Mouse (Mus musculus) B cell, adult 2 months (primary cell): Measurements from ENCODE around the gene Depdc7.

Source experiments
- DNase-seq, 2 experiments: peaks; one replicate each; pipeline ENCODE4 v3.0.0; 2022

The Depdc7 gene

DNA sequence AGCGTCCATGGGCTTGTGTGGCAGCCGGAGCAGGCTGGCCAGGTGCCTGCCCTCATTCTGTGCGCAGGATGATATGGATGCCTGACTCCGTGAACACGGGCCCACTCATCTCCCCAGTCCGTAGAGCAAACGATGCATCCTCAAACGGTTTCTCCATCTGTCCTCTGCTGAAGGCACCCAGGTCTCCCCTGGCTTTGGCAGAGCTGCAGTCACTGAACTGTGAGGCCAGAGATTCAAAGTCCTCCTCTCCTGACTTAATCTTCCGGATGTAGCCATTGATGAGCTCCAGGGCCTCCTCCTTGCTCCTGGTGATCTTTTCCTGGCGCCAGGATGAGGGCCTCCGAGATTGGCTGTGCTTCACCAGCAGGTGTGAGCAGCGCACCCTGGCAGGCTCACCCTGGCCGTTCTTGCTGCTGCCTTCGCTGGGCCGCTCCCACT, 28.4 kb downstream of the Depdc7 start:
- no peak for DNase-seq

DNA sequence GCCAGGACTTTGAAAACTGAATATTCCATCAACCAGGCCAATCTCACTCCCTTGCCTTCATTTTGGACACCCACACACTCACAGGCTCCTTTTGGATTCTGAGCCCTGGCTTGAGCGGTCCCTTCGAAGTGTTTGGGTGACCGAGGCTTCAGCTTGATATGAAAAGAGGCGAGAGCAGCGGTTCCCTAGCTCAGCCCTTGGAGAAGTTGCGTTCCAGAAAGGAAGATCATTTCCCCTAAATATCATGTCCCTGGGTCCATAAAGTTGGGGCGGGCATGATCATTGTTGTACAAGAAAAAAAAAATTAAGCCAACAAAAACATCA, 30.2 kb downstream of the Depdc7 start:
- no peak for DNase-seq

DNA sequence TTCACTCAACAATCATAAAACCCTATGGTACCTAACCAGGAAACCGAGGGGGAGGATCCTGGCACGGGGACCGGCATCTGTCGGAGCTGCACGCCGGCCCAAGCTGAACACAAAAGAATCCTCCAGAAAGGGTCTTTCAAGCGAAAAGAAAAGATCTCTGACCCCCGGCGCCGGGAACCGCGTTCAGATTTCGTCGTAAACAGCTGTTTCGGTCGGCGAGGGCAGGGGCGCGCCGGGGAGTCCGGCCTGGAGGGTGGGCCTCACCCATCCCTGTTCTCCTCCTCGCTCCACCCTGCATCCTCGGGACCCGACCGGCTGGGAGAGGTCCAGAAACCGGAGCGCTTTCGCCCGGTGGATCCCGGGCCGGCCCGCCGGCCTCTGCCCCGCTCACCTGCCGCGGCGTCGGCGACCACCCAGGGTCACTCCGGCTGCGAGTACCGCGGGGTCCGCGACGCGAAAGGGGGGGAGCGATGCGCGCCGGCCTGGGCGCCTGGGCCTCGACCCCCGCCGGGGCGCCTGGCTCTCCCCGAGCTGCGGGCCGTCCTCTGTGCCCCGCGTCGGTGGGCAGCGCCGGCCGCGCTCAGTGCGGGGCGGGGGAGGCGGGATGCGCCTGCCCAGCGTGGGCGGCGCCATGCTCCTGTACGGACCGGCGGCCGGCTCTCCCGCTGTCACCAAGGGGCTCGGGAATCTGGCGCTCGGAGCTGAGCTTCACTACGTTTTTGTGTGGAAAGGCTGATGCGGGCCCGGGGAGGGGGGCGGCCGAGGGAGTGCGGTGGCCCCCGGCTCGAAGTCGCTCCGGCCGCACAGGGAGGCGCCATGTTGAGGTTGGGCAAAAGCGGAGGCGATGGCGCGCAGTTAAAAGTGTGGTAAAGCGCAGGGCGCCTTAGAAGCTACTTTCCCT, 30.8 kb downstream of the Depdc7 start, which contains the start of gene Tcp11l1:
Gene Tcp11l1, minus strand, starts transcription at position 585 of the 901 bp plus-strand sequence.
- DNase-seq, result peak; percentile 53 to 71

DNA sequence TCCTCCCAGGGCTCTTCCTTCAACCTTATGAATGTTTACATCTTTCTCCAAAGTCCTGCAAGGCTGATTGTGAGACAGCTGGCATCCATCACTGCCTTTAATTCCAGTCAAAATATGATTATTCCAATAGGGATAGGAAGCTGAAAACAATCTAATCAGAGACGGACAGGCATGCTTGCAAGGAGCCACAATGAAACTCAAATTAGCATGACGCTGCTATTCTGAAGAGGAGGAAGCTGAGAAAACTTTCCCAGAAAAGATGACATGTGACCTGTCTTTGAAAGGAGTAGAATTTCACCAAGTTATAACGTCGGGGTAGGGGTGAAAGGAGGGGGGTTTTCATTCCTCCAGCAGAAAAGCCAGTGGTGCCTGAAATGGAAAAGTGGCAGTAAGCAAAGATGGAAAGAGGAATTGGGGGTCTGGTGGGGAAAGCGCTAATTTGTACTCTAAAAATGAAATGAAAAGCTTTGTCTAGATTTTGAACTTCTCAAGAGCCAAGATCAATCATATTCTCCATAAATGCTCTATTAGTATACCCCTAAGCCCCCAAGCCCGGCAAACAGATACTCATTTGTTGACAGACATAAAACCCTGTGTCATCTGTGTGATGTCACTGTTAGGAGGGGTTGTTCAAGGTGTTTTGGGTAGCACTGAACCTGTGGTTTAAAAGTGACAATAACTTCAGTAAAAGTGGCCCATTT, 31.9 kb downstream of the Depdc7 start:
- no peak for DNase-seq

DNA sequence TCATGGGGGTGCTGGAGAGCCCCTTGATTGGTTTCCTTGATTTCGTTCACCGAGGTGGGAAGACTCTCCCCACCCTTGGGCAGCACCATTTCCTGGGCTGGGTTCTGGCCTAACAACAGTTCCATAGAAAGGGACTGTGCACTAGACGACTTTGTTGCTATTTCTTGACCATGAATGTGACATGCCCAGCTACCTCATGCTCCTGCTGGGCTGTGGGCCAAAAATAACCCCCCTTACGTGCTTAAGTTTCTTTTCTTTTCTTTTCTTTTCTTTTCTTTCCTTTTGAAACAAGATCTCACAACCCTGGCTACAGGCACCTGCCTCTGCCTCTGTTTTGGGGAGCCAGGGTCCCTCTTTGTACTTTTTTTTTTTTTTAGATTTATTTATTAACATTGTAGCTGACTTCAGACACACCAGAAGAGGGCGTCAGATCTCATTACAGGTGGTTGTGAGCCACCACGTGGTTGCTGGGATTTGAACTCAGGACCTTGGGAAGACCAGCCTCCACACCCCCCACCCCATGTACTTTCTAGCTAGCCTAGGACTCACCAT, 32.8 kb downstream of the Depdc7 start:
- DNase-seq, result no peak

DNA sequence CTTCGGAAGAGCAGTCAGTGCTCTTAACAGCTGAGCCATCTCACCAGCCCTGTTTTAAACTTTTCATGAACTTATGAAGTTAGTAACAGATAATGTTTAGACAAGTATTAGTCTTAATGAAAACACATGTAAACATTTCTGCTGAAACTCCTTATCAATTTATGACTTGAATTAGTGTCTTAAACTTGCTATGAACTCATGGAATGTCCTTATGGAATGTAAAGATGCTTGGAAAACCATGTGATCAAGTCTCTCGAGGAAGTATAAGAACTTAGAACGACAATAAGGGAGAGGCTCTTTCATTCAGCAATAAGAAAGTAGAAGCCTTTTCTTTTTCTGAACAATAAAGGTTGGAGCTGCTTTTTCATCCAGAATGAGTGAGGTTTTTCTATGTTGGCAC, 38.3 kb downstream of the Depdc7 start:
- no peak for DNase-seq

DNA sequence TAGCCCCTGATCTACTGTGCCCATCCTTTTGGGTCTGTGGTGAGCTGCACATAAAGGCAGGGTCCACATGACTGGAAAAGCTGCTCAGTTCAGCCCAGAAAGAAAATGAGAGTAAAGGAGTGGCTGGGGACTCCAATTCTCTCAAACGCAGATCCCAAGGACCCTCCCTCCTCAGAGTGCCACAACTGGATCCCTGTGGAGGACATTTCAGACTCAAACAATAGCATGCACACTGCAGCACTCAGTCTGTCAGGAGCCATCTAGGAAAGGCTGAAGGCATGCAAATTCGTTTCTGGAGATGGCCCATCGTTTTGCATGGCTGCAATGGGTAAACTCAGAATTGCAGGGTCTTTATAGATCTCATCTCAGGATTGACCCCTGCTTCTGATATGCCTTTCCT, 39.5 kb downstream of the Depdc7 start:
- no peak for DNase-seq

DNA sequence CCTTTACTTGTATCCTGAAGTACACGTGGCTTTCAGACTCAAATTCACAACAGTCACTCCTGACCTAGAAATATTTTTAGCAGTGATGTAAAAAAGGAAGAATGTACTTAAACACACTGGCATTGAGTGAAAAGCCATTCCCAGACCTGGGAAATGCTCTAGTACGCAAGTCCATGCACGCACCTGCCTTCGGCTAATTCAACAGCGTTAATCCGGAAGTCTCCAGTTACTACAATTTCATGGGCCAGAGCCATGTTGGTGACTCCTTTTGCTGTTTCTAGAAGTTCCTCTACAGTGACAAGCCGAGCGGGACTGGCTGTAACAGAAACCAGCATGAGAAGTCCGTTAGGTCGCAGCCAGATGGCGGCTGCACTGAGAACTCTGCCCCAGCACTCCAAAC, 43.0 kb downstream of the Depdc7 start:
- DNase-seq, result no peak

DNA sequence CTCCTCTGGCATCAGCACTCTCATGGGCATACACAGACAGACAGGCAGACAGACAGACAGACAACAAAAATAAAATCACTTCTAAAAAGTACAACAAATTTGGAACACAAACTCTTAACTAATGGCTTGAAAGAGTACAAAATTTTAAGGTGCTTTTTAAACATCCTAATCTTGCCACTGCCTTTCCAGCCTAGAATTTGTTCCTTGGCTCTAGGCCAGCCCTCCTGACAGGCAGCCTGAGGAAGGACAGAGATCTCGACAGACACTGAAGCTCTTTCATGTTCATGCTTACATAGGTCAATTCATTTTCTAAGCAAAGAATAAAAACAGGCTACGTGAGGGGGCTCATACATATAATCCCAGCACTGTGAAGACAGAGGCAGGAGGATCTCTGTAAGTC, 50.1 kb downstream of the Depdc7 start:
- no peak for DNase-seq

DNA sequence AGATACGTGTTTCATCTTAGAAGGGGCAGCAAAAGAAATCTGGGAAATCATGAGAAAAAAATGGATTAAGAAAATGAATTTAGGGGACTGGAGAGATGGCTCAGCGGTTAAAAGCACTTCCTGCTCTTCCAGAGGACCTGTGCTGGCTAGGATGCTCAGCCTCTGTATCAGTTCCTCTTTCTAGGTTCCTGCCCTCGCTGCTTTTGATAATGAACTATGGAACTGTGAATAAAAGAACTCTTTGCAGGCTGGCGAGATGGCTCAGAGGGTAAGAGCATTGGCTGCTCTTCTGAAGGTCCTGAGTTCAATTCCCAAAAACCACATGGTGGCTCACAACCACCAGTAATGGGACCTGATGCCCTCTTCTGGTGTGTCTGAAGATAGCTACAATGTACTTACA, 52.0 kb downstream of the Depdc7 start:
- DNase-seq, result peak; percentile 37 to 43

DNA sequence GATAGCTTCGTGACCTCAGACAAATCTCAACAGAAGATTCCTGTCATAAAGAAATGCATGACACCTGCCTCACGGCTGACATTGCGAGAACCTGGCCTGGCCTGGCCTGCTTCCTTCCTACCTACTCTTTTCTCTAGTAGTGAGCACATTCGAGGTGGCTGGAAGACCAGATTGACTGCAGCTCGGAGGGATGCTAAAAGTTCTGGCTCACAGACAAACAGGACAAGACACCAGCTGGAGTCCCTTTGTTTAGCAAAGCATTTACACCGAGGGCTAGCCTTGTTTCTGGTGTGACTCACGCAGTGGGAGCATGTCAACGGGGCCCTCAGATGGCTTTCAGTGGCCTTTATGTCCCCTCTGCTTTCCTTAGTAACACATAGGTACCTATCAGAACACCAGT, 54.0 kb downstream of the Depdc7 start:
- DNase-seq, result no peak

DNA sequence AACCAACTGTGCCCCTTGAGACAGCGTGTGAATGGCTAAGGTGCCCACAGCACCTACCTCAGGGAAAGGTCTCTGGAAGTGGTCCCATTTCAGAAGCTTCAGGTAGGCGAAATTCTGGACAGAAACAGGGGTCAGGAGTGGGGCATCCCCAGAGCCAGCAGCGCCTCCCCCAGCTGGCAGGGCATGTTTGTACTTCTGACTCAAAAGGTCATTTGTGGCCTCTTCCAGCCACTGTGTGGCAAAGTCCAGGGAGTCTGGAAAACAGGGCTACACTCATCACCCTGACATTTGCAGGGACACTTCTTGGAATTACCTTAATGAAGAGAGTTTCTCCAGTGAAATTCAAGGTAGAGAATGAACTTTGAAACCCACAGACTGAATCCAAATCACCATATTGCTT, 54.4 kb downstream of the Depdc7 start:
- DNase-seq, result no peak

DNA sequence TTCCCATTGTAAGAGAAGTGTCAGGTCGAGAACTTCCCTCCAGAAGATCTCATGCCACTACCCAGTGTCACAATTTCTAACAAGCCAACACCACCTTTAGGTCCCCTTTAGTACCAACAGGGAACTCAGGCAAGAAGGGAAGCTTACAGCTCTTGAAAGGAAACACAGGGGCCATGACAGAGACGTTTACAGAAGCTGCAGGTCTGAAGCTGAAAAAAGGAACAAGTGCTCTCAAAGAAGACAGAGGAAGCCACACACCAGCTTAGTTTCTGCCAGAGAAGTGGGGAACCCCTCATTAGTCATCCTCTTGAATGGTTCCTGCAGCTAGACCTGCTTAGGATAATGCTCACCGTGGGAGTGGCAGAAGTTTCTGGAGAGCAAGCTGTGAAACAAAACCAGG, 55.4 kb downstream of the Depdc7 start:
- DNase-seq, result peak in 1 of 2 experiments; percentile 6

DNA sequence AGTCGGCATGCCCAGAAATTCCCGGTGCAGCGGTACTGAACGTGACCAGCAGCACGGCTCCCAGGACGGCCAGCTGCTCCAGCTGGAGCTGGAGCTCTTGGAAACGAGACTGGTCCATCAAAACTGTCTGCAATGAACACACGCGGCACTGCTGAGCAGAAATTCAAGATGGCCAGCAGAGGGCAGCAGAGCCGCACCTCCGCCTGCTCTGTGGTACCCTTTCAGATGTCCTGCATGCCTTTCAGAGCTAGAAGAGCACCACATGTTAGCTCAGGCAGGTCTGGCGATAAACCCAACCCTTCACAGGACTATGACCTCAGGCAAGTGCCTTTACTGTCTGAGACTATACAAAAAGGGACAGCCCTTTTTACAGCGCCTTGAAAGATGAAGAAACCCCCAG, 57.3 kb downstream of the Depdc7 start:
- DNase-seq, result peak; percentile 78 to 79

DNA sequence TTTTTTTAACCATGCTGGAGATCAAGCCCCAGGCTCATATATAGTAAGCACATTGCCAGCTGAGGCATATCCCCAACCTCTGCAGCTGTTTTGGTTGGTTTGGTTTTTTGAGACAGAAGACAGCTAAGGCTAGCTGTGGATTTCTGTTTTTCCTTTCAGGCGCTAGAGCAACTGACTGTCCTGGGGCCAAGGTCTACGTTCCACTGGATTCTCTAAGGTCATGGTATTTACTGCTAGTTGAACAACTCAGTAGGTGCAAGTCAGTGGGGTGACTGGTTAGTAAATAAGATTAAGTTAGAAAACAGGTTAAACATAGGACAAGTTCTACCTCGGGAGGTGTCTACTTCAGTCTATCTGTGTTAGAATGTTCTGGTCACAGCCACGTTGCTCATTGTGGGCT, 57.9 kb downstream of the Depdc7 start:
- DNase-seq, result no peak

DNA sequence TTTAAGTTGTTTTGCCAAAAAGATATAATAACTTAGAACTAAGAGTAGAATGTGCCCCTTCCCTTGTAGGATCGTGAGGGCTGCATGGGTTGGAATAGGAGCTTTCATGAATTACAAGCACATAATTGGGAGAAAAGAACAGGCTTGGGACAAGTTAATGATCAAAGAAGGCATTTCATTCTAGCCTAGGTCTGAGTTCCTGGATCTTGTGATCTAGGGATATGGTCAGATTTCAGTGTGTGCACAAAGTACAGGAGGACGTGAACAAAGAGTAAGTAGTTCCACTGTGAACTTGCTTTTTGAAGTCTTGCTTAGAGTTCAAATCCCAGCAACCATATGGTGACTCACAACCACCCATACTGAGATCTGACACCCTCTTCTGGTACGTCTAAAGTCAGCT, 65.4 kb downstream of the Depdc7 start:
- DNase-seq, result no peak
